Mouse (Mus musculus): ENCODE data around the gene Hmces. TPM values are rescaled to one million over a fixed set of nuclear protein-coding genes. Genes with fewer than 3 reads are reported as not detected.
"Not testable (repeated sequence)": the region's sequence is repeated elsewhere in the genome, so short reads cannot be mapped to it uniquely, and the experiment has no call there.

Gene Hmces
- total and polyA plus RNA-seq, 2 experiments from 2014 or later = 25.7 to 45.2 TPM

DNA sequence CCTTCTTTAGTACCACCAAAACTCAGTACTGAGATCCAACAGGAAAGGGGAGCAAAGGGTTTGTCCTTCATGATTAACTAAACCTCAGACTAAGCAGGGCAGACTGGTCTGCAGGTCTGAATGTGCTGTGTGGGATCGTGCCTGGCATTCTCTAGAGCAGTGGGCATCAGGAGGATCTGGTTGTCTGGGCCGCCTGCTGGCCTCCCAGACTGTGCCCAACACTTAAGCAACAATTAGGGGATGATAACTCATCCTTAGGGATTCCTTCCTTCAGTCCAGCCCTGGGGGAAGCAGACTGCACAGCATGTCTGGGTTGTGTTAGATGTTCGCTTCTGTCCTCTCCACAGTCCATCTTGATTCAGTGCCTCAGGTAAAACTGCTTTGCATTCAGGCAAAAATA is 25.2 kb downstream of the Hmces start:
- H3K4me1 ChIP-seq (ENCODE audit: insufficient read depth) = no peaks in the 10 kb centered on the region
- peaks cover 34% of the 10 kb centered on the region for H3K36me3 ChIP-seq (ENCODE audit: insufficient read depth)
- ATAC-seq (no peak), DNase-seq (no peak)
- no peak overlapping the region for H3K9ac ChIP-seq
- no peak overlapping the region for H3K27ac ChIP-seq (ENCODE audit: low read depth, low read length)
- H3K27me3 ChIP-seq (ENCODE audit: insufficient read depth, low read length) = no peaks in the 10 kb centered on the region
- H3K4me2 ChIP-seq (ENCODE audit: low read depth) = no peak overlapping the region
- no peak overlapping the region for H3K4me3 ChIP-seq (ENCODE audit: low read depth, low read length)
- no peak for TF ChIP-seq CTCF (IDR thresholded peaks at IDR 0.05; ENCODE audit: low read depth)
- H3K9me3 ChIP-seq (ENCODE audit: low read length) = no peaks in the 10 kb centered on the region
- 93% methylated on average over 3 of the region's 3 CpGs for WGBS

DNA sequence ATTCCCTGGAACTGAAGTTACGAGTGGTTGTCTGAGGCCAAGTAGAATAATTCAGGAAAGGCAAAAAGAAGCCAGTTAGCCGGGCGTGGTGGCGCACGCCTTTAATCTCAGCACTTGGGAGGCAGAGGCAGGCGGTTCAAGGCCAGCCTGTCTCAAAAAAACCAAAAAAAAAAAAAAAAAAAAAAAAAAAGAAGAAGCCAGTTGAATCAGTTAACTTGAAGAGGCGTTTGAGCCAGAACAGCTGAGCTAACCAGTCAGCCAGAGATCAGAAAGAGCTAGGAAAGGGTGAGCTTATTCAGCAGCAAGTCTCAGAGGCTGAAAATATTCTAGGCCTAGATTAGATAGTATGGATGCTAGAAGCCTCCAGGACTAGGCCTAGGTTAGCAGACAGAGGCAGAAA is 28.4 kb downstream of the Hmces start:
- no peak overlapping the region for H3K4me2 ChIP-seq (ENCODE audit: low read depth)
- H3K36me3 ChIP-seq (ENCODE audit: insufficient read depth) = peaks cover 8% of the 10 kb centered on the region
- H3K9me3 ChIP-seq (ENCODE audit: low read length) = no peaks in the 10 kb centered on the region
- ATAC-seq (no peak), DNase-seq (no peak)
- H3K27me3 ChIP-seq (ENCODE audit: insufficient read depth, low read length) = no peaks in the 10 kb centered on the region
- no peak overlapping the region for H3K27ac ChIP-seq (ENCODE audit: low read depth, low read length)
- WGBS = 85% methylated on average over 7 of the region's 7 CpGs
- no peaks in the 10 kb centered on the region for H3K4me1 ChIP-seq (ENCODE audit: insufficient read depth)
- no peak overlapping the region for H3K9ac ChIP-seq
- no peak for TF ChIP-seq CTCF (IDR thresholded peaks at IDR 0.05; ENCODE audit: low read depth)
- no peak overlapping the region for H3K4me3 ChIP-seq (ENCODE audit: low read depth, low read length)

DNA sequence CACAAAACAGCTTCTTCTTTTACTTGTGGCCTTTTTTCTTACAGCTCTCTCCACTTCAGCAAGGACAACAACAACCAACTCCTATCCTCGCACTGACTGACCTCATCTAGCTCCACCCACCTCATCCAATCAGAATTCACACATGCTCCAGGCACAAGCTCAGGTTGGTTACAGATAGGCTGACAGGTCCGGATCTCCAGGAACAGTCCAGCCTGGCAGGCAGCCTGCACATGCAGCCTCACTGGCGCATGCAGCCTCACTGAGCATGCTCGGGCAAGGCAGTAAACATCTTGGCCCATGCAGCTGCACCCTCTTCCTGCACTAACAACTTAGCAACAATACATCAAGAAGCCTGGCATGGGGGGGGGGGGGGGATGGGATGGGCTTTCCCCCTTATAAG is 48.7 kb downstream of the Hmces start:
- 73% methylated on average over 4 of the region's 4 CpGs for WGBS
- ATAC-seq; H3K9me3 ChIP-seq (ENCODE audit: low read length): not testable (repeated sequence)

GRCm38 (mm10) chr6:87970041-87970440 is 56.3 kb downstream of the Hmces start:
- Histone ChIP-seq H3K36me3 (ENCODE audit: insufficient read depth) (no peaks in the 10 kb centered on the region), H3K4me3 (ENCODE audit: low read depth, low read length) (no peak overlapping the region), H3K9ac (no peak overlapping the region), H3K4me2 (ENCODE audit: low read depth) (no peak overlapping the region), H3K27ac (ENCODE audit: low read depth, low read length) (no peak overlapping the region), H3K4me1 (ENCODE audit: insufficient read depth) (no peaks in the 10 kb centered on the region), H3K27me3 (ENCODE audit: insufficient read depth, low read length) (no peaks in the 10 kb centered on the region), H3K9me3 (ENCODE audit: low read length) (no peaks in the 10 kb centered on the region)
- WGBS = 22% methylated on average over 2 of the region's 2 CpGs
- TF ChIP-seq CTCF (IDR thresholded peaks at IDR 0.05; ENCODE audit: low read depth) = no peak
- ATAC-seq = no peak
- no peak for DNase-seq

More for the DNA sequence above, 48.7 kb downstream of the Hmces start:
- H3K27ac ChIP-seq (ENCODE audit: low read depth, low read length); H3K27me3 ChIP-seq (ENCODE audit: insufficient read depth, low read length); H3K4me3 ChIP-seq (ENCODE audit: low read depth, low read length); H3K36me3 ChIP-seq (ENCODE audit: insufficient read depth); H3K9ac ChIP-seq; DNase-seq; H3K4me1 ChIP-seq (ENCODE audit: insufficient read depth); H3K4me2 ChIP-seq (ENCODE audit: low read depth): not testable (repeated sequence)

DNA sequence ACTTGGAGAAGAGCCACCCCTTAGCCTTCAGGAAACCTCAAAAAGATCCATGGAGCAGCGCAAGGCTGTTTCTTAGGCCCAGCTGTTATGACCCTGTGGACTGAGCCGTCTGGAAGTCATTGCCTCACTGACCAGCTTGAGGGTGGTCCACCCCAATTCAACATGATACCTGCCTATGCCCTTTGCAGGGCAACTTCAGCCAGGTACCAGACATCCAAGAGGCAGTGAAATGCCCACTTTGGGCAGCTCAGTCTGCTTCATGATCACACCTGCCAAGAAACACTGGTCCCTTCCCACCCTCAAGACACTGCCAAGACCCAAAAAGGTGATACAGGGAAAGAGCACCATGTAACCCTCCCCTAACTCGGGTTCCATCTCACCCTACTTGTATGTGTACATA is 66.0 kb downstream of the Hmces start:
- peaks cover 4% of the 10 kb centered on the region; the same call in 1 of the 2 replicates for H3K36me3 ChIP-seq (ENCODE audit: insufficient read depth)
- peak overlapping the region; percentile 92 for H3K27ac ChIP-seq (ENCODE audit: low read depth, low read length)
- no peak for ATAC-seq
- no peaks in the 10 kb centered on the region for H3K27me3 ChIP-seq (ENCODE audit: insufficient read depth, low read length)
- H3K9ac ChIP-seq = peak overlapping the region; percentile 90; the same call in 1 of the 2 replicates
- no peaks in the 10 kb centered on the region for H3K9me3 ChIP-seq (ENCODE audit: low read length)
- peak overlapping the region; percentile 98 for H3K4me3 ChIP-seq (ENCODE audit: low read depth, low read length)
- peaks cover 20% of the 10 kb centered on the region for H3K4me1 ChIP-seq (ENCODE audit: insufficient read depth)
- DNase-seq = no peak
- WGBS = 69% methylated on average over 3 of the region's 3 CpGs
- TF ChIP-seq CTCF (IDR thresholded peaks at IDR 0.05; ENCODE audit: low read depth) = no peak
- peak overlapping the region; percentile 66 for H3K4me2 ChIP-seq (ENCODE audit: low read depth)

- under 1% methylated on average over 66 of the region's 66 CpGs for WGBS
- Histone ChIP-seq H3K27me3 (ENCODE audit: insufficient read depth, low read length) (no peaks in the 10 kb centered on the region), H3K4me2 (ENCODE audit: low read depth) (peak overlapping the region; percentile 66), H3K27ac (ENCODE audit: low read depth, low read length) (peak overlapping the region; percentile 92), H3K36me3 (ENCODE audit: insufficient read depth) (peaks cover 7% of the 10 kb centered on the region; the same call in 1 of the 2 replicates), H3K4me3 (ENCODE audit: low read depth, low read length) (peak overlapping the region; percentile 98), H3K4me1 (ENCODE audit: insufficient read depth) (peaks cover 20% of the 10 kb centered on the region), H3K9ac (peak overlapping the region; percentile 90), H3K9me3 (ENCODE audit: low read length) (no peaks in the 10 kb centered on the region)
- DNase-seq (peak; percentile 94), ATAC-seq (peak; percentile 89)
- TF ChIP-seq CTCF (IDR thresholded peaks at IDR 0.05; ENCODE audit: low read depth) = peak; percentile 73
Observed at GRCm38 (mm10) chr6:87980374-87981029, 66.8 kb downstream of the Hmces start.

- H3K36me3 ChIP-seq (ENCODE audit: insufficient read depth) = peaks cover 7% of the 10 kb centered on the region; the same call in 1 of the 2 replicates
- peak overlapping the region; percentile 92 for H3K27ac ChIP-seq (ENCODE audit: low read depth, low read length)
- H3K27me3 ChIP-seq (ENCODE audit: insufficient read depth, low read length) = no peaks in the 10 kb centered on the region
- no peaks in the 10 kb centered on the region for H3K9me3 ChIP-seq (ENCODE audit: low read length)
- no peak for TF ChIP-seq CTCF (IDR thresholded peaks at IDR 0.05; ENCODE audit: low read depth)
- DNase-seq = peak; percentile 59
- WGBS = 2% methylated on average over 42 of the region's 56 CpGs
- H3K9ac ChIP-seq = peak overlapping the region; percentile 90
- H3K4me1 ChIP-seq (ENCODE audit: insufficient read depth) = peaks cover 20% of the 10 kb centered on the region
- peak overlapping the region; percentile 98 for H3K4me3 ChIP-seq (ENCODE audit: low read depth, low read length)
- peak overlapping the region; percentile 66 for H3K4me2 ChIP-seq (ENCODE audit: low read depth)
- peak; percentile 37 for ATAC-seq
Observed at GRCm38 (mm10) chr6:87981030-87981485, 67.3 kb downstream of the Hmces start.
